Mouse (Mus musculus): ENCODE measurements at regions not wholly inside any gene's neighbourhood (a gene's known extent, or its start where the extent isn't known, plus 50 kb on each side); places are given as distances from the start of the nearest gene placed in this dataset.

DNA sequence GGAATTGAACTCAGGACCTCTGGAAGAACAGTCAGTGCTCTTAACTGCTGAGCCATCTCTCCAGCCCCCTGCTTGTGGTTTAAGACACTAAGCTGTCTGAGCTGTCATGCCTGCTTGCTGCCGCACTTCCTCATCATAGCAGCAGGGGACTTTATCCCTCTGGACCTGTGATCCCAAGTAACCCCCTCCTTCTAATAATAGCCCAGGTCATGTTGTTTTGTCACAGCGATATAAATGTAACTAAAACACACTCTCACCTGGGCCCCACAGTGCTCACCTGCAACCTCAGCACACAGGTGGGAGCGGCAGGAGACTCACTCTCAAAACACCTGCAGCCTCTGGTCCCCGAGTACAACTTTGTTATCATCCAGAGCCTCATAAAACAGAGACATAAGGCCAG lies 231.9 kb upstream of the Spdye4c start:
- TF ChIP-seq POLR2A (IDR thresholded peaks at IDR 0.05; ENCODE audit: borderline replicate concordance, low read depth, low read length) (no peak), CTCF (IDR thresholded peaks at IDR 0.05; ENCODE audit: low read depth, low read length) (no peak)

Data from bone marrow macrophage, adult 2 months (primary cell).